Mouse (Mus musculus): ENCODE data around the gene Pcna.

Pcna gene

DNA sequence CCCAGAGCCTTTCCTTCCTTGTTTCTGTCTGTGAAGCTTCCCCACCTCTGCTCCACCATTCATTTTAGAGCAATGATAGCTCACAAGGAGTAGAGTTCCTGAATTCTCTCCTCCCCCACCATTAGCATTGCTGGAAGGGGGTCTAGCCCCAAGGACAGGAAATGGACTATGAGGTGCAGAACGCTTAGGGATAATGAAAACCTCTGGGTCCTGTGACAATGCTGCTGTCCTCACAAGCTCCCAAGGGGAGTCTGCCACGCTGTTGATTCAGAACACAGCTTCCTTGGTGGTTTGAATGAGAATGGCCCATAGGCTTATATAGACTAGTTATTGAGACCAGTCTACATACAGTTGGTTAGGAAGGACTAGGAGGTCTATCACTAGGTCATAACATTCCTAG is 17.8 kb downstream of the Pcna start:
- no peak for DNase-seq (ENCODE audit: low spot score in 2 of 2)

DNA sequence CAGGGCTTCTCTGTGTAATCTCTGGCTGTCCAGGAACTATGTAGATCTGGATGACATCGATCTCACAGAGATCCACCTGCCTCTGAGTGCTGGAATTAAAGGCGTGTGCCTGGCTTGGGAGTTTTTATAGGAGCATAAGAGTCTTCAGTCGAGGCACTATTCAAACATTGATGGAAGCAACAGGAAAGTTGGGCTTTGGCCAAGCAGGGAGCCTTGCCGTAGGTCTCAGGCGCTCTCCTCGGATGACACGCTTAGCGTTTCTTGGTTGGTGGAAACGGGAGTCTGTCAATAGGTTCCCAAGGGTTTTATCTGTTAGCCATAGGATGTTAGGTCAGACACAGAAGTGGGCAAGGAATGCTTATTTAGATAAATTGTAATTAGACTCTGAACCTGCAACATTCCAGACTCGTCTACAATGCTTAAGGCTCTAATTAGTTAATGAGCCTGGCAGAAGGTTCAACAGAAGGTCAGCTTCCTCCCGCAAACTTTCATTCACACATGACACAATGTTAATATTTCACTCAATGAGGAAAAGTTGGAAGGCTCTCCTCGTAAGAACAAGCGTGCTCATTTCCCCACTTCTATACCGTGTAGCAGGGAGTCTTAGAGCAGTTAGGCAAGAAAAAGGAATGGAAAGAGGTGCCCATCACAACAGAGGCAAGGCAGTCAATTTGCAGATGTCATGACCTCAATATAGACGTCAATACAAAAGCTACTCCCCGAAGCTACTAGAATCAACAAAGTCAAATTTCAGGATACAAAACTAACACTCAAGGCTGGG is 18.9 kb downstream of the Pcna start:
- no peak for DNase-seq (ENCODE audit: low spot score in 2 of 2)

DNA sequence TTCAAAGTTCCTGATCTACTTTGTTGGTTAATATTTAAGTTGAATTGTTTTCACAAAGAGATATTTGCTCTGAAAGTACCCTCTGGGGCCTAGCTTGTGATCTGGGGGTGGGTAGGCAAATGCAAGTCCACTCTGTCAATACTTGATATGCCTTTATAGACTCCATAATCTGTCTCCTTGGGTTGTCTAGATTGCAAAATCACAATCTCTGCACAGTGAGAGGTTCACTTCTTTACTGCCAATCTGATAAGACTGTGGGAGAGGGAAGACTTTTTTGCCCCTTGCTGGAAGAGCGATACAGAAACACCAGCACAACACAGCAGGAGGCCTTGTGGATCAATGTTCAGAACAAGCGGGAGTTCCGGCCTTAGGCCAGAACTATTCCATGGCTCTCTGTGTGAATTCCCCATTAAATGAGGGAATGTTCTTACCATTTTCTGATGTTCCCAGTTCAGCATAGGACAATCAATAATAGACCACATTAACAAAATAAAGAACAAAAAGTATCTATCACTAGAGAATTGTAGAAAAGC is 20.6 kb downstream of the Pcna start:
- no peak for DNase-seq (ENCODE audit: low spot score in 2 of 2)

DNA sequence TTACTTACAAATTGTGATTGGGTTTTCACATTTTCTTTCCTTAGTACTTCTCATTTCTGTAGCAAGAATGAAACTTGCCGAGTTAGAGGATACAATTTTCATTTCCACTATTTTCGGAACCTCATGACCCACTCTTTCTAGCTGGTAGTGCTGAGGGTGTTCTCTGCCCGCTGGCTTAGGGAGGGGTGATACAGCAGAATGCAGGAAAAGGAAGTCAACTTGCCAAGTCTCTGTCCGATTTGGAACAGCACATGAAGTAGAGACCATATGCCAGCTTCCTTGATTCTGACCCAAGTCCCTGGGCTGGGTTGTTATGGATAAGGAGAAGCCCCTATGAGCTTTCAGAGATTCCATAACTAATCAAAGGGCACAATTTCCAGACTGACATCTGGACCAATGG is 28.8 kb downstream of the Pcna start:
- DNase-seq (ENCODE audit: low spot score in 2 of 2) = no peak

DNA sequence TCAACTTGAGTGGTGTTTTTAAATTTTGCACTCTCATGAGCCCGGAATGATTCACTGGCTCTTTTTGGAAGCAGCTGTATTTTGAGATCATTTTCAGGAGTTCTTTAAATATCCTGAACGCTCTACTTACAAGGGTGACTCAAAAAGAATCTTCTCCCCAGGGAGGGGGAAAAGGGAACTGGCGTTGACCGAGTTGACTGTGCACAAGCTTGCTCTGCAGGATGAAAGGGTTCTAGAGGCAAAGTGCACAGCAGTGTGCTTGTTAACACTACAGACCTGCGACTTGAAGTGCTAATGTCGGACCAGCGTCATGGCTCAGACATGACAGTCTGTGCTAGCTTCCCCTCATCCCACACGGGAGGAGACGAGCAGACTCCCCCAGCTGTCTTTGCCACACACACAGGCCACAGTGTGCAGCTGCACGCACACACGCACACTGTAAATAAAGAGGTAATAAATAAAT is 31.5 kb downstream of the Pcna start:
- no peak for DNase-seq (ENCODE audit: low spot score in 2 of 2)

DNA sequence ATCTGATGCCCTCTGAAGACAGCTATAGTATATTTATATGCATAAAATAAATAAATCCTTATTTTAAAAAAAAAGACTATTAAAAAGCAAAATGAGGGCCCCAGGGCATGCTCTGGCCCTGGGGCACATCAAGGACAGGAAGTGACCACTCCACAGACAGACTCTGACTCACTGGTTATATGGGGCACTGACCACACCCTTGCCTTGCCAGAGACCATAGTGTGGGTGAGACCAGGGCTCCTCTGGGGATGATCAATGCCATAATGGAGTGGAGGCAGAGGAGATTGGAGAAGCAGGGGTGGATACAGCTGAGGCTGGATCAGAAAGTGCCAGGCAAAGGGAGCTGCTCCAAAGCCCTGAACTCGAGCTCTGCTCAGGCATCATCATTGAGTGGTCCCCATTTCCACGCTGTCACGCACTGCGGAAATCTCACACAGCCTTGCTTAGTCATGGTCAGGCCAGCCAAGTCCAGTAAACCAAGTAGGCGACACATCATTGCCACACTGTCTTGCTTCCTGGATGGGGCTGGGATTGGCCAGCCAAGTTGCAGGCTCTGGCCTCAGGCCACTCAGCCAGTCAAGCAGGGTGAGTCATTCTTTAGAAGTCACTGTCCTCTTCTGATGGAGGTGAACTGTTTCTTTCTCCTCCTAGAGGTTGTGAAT is 41.0 kb downstream of the Pcna start:
- no peak for DNase-seq (ENCODE audit: low spot score in 2 of 2)

DNA sequence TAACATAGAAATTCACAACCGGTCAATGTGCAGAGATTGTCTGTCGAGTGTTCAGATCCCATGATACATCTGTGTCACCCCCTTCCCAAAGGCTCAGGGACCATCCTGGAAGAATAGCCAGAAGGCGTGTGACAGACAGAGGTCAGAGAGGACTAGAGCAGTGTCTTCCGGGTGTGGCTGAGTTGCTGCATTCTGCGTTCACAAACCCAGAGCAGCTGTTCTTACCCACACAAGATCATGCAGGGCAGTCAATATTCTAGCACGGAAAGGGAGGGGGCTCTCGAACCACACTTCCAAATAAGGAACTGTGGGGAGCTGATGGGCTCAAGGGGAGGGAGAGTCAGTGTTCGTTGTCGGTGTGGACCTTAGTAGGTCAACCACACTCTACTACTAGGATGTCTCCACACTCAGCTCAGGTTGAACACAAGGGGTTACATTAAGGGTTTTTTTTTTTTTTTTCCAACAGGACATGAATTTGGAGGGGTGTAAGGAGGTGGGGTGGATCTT is 42.3 kb downstream of the Pcna start:
- DNase-seq (ENCODE audit: low spot score in 2 of 2) = no peak

DNA sequence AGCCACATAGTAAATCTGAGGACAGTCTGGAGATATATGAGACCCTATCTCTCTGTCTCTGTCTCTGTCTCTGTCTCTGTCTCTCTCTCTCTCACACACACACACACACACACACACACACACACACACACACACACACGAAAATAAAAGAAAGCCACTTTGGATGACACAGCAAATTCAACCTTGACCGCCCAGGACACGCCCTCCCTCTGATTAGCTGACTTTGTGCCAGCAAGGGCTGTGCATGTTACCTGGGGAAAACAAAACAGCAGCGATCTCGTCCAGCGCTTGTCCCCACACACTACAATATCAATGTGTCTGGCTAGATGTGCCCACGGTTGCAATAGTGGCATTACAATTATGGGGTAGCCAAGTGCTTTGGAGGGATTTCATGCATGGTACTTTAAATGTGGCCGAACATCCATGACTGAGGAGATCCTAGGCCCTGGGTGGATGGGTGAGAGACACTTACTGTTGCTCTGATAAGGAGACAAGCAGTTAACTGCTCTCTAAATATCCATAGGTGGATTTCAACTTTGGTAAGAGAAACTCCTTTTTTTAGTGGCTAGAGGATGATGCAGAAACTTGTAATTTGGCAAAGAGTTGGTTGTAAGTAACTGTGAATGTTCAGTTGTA is 44.8 kb downstream of the Pcna start:
- no peak for DNase-seq (ENCODE audit: low spot score in 2 of 2)

DNA sequence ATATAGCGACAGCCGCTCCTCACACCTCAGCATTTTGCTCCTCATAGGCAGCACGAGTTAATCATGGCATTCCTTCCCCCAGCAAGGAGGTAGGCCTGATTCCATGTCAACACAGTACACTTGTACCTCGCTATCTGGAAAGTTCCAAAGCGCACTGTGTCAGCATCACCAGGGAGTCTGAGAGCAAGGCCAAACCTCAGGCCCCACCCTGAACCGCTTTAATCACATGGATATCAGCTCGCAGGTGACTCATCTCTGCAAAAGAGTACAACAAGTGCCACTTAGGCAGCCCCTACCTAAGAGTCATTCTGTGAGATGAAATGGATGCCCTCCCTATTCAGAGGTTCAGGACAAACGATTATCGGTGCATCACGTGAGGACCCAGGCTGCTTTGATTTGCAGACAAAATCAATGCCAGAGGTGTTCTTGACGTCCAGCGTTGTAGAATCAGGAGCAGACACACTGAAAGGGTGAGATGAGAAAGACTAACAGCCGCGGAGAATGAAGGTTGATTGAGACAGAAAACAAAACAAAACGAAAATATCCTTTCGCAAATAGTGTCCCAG is 46.7 kb downstream of the Pcna start:
- DNase-seq (ENCODE audit: low spot score in 2 of 2) = no peak

DNA sequence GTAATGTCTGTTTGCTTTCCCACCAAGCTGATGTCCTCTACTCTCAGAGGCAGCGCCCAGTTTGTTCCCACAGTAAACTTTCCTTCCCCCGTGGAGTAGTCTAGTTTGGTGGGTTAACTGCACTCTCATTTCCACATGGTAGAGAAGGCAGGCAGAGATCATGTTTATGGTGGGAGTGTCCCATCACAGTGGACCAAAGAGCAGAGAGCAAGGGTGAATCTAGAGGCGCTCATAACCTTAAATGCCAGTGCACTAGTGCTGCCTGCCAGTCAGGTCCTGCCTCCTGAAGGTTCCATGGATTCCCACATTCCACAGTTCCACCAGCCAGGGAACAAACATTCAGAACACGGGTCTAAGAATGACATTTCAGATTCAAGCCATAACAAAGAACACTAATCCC is 47.6 kb downstream of the Pcna start:
- no peak for DNase-seq (ENCODE audit: low spot score in 2 of 2)

DNA sequence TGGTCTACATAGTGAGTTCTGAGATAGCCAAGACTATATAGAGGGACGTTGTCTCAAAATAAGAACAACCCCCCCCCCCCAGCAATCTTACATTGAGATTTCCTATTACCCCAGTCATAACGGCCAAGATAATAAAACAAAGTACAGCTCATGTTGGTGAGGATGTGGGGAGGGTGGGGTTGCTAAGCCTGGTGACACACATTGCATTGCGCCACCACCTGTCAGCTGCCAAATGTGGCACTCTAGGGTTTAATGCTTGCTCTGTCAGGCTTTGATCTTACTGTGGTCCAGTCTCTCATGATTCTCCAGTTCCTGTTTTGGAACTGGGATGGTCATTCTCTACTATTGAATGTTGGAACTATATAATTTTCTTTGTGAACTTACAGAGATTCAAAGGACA is 49.3 kb downstream of the Pcna start:
- no peak for DNase-seq (ENCODE audit: low spot score in 2 of 2)

DNA sequence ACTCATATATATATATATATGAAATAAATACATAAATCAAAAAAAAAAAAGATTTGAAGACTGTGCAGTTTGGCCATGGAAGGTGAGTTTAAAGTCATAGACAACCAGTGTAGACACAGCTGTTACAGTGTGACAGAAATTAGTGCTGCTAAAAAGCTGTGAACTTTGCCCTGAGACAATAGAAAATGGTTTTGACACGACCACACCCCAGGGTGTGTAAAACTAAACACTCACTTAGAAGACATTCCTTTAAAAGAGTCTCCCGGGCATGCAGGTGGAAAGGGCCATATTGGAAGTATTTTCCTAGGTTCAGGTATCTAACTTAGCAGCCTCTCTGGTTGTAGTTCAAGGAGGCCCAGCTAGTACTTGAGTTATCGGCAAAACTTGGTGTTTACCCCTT is 49.9 kb downstream of the Pcna start:
- no peak for DNase-seq (ENCODE audit: low spot score in 2 of 2)
